Mouse (Mus musculus) CD4-positive, CD25-positive, alpha-beta regulatory T cell, adult 4 months (primary cell): ENCODE measurements around the gene Psmf1. TPM values are rescaled to one million over a fixed set of nuclear protein-coding genes. Genes with fewer than 3 reads are reported as not detected.

Experiments
- ATAC-seq: one replicate; pipeline ENCODE4 v1.8.0; 2017
- polyA plus RNA-seq, 2 experiments: library from polyadenylated mRNA; unstranded; fragments of 100-300 nt; shearing (Covaris generic); gene quantifications; one replicate each; pipeline ENCODE4 v1.2.1; 2017

The Psmf1 gene
- polyA plus RNA-seq, 2 experiments from 2014 or later = 63.8 to 93.7 TPM

GRCm38 (mm10) chr2:151733151-151733865 lies 10.7 kb downstream of the Psmf1 start:
- ATAC-seq = no peak

- no peak for ATAC-seq
Measured at GRCm38 (mm10) chr2:151724094-151724493, 19.9 kb downstream of the Psmf1 start.

- ATAC-seq = no peak
Measured at GRCm38 (mm10) chr2:151716318-151717055, 27.5 kb downstream of the Psmf1 start.

- no peak for ATAC-seq
Measured at GRCm38 (mm10) chr2:151715526-151715925, 28.5 kb downstream of the Psmf1 start.

- no peak for ATAC-seq
Measured at GRCm38 (mm10) chr2:151712647-151713046, 31.3 kb downstream of the Psmf1 start.

GRCm38 (mm10) chr2:151702851-151703190 lies 41.2 kb downstream of the Psmf1 start:
- ATAC-seq = no peak

GRCm38 (mm10) chr2:151702146-151702850 lies 41.7 kb downstream of the Psmf1 start:
- ATAC-seq = no peak

GRCm38 (mm10) chr2:151701231-151702145 lies 42.5 kb downstream of the Psmf1 start, which contains the start of gene Tmem74b:
Gene Tmem74b (plus strand): TSS chr2:151702008.
- no peak for ATAC-seq

GRCm38 (mm10) chr2:151682976-151683375 lies 61.0 kb downstream of the Psmf1 start:
- no peak for ATAC-seq

- ATAC-seq = peak; percentile 60
Measured at GRCm38 (mm10) chr2:151682357-151682756, 61.6 kb downstream of the Psmf1 start.

- no peak for ATAC-seq
Measured at GRCm38 (mm10) chr2:151676234-151676633, 67.8 kb downstream of the Psmf1 start.

GRCm38 (mm10) chr2:151670968-151671329 lies 73.0 kb downstream of the Psmf1 start:
- no peak for ATAC-seq

GRCm38 (mm10) chr2:151670026-151670967 lies 73.7 kb downstream of the Psmf1 start:
- ATAC-seq = no peak

GRCm38 (mm10) chr2:151668433-151668832 lies 75.6 kb downstream of the Psmf1 start, which contains the start of gene Rad21l:
Gene Rad21l (minus strand): TSS chr2:151668533.
- ATAC-seq = no peak

Other genes with a start within 250 kb of the Psmf1 start
- gene Fkbp1a, start 201.7 kb downstream of the Psmf1 start, polyA plus RNA-seq = 100 to 1,000 TPM; 213 to 231 TPM
- gene Sdcbp2, start 171.6 kb downstream of the Psmf1 start, polyA plus RNA-seq = 100 to 1,000 TPM in 1 of 2 experiments, 10 to 100 TPM in 1; 99.8 to 108 TPM
- not detected for gene Snph, start 111.6 kb downstream of the Psmf1 start, polyA plus RNA-seq
- gene Rad21l, start 75.7 kb downstream of the Psmf1 start, polyA plus RNA-seq = not detected
- not detected for gene Tmem74b, start 42.2 kb downstream of the Psmf1 start, polyA plus RNA-seq
- not detected for gene Rspo4, start 98.7 kb upstream of the Psmf1 start, polyA plus RNA-seq
- not detected for gene Angpt4, start 167.0 kb upstream of the Psmf1 start, polyA plus RNA-seq
- gene Fam110a, start 236.0 kb upstream of the Psmf1 start, polyA plus RNA-seq = 10 to 100 TPM; 16.2 to 31.3 TPM